Mouse (Mus musculus) heart, postnatal 0 days (tissue): ENCODE data around the gene Gm20708.

Experiments
- CTCF ChIP-seq: IDR thresholded peaks from 2 replicates; pipeline ENCODE4 v1.5.1; 2016; ENCODE audit warnings: antibody characterized with exemption, control low read depth, low read depth
- EP300 ChIP-seq: IDR thresholded peaks from 2 replicates; pipeline ENCODE4 v1.6.1; 2016; ENCODE audit warnings: antibody characterized with exemption, low read depth

- TF ChIP-seq CTCF (no peak), EP300 (no peak)
These were observed 63.6 kb downstream of the Gm20708 start, which contains the start of gene Tha1 for GRCm38 (mm10) chr11:117872861-117873608.
